Mouse (Mus musculus): ENCODE data around the gene Smyd3.

Gene Smyd3

DNA sequence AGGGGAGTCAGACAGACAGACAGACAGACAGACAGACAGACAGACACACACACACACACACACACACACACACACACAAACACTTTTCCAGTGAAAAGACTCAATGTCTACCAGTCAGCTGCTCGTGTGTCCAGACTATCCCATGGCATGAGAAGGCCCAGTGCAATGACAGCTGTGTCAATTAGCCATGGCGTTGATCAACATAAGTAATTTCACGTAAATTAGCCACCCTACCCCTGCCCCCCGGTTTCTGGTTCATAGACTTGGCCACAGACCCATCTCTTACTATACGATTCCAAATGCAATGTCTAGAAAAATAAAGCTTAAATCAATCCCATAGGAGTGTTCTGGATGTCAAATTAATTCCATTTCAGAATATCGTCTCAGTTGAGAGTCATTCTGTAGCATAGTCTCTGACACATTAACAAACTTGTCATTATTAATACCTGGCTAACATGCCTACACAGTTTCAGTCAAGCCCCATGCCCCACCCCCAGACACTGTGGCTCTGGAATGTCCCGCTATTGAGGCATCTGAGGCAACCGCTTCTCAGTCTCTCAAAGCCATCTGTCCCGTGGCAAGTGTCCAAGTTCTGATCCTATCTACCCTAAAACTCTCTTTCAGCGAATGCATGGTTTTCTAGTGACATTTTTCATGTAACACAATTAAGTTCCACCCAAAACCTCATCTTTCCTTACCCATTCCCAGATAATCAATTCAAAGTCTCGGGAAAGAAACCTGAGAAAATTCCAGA is 395.2 kb downstream of the Smyd3 start:
- DNase-seq (ENCODE audit: extremely low read depth, low read depth, low spot score) = no peak

DNA sequence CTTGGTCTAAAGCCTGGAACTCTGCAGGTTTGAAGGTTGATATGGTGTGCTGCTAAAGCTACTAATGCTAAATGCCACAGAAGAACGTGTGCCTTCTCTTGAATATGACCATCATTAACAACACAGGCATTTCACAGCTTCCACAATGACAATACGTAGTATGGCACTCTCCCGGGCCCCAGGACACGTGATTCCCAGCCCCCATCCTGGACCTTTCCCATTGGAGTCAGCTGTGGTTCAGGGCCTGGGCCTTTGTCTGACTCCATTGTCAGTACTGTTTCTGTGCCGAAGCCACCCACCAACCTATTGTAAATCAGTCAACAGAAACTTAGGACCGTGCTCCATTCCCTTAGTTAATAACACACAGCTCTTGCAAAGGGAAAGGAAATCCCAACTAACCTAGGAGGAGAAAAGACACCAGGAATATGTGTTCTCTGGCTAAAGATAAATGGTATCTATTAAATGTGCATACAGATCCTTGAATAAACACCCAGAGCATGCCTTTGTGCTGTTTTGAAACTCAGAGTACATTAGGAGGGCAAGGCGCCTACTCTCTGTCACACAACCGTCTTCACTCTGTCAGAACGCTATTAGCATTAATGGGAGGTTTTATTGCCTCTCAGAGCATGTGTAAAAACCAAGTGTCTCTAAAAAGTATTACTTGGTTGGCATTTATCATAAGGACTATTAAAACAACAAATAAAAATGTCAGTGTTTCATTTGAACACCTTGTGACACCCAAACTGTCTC is 397.4 kb downstream of the Smyd3 start:
- DNase-seq (ENCODE audit: extremely low read depth, low read depth, low spot score) = no peak

DNA sequence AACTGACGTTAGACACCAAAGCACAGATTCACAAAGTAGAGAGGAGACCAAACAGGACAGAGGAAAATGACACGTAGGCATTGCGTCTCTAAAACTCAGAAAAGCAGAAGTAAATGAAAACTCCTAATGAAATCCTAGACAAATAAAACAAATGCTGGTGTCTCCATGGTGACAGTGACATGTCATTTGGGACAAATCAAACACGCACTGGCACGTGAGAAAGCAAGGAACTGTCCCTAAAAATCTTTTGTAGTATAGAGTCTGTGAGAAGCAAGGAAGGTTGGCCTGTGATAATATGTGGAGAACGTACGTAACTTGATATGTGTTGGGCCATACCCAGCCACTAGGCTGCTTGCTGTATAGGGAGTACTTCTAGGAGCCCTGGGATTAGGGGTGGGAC is 399.2 kb downstream of the Smyd3 start:
- DNase-seq (ENCODE audit: extremely low read depth, low read depth, low spot score) = no peak

DNA sequence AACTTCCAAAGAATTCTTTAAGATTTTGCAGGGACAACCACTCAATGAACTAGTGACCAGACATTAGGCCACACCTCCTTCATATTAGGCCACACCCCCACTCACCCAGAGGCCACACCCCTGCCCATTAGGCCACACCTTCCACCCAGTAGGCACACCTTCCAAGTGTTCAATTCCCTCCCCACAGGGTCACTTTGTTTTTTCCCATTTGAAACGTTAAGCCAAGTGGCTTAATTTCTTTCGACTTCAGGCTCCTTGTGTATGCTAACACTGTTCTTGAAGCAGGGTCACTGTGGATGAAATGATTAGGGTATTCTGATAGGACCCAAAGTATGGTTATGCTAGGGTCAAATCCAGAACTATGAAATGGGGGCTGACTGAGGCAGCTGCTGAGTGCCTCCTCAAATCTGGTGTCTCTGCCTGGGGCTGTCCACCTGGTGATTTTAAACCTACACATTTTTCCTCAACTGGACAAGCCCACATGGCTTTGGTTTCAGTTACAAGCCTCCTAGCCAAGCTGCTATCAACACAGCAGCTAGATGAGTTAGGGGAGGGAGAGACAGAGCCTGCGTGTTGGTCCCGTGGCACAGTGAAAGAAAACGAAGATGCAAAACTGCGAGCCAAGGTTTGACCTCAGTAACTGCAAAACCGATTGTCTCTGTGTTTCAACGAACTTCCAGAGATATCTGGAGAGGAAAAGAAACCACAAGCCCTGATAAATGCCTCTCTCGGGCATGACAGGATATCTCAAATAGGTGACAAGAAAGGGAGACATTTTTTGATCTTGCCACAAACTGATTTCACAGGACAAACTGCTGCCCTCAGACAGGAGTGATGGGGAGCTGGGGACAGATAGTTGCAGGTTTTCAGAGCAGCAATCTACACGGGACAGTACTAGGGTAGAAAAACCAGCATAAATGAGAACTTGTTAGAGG is 400.8 kb downstream of the Smyd3 start:
- DNase-seq (ENCODE audit: extremely low read depth, low read depth, low spot score) = no peak

DNA sequence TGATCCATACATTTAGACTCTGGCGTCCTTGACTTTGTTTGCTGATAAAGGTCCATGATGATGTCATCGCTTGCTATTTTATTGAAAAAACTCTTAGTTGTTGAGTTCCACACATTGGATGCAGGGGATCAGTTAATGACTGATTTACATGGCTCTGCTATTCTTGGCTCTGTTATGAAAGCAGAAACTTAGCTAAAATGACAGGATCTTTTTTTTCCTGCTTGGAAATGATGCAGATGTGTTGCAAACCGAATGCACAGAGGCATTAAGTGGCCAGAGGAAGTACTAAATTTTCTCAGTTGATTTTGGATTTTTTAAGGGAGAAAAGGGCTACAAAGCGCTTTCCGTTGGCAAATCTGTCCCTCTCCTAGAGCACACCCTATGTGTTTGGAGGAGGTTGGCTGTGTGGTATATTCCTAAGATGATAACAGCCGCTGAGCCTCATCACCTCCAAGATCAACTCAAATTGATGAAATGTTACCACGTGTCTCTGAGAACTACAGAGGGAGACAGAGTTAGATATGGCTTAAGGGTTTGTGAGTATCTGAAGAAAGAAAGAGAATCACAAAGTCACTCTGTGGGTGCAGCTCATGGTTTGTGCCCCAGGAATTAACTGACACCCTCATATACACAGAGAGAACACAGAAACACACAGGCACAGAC is 402.9 kb downstream of the Smyd3 start:
- DNase-seq (ENCODE audit: extremely low read depth, low read depth, low spot score) = no peak

DNA sequence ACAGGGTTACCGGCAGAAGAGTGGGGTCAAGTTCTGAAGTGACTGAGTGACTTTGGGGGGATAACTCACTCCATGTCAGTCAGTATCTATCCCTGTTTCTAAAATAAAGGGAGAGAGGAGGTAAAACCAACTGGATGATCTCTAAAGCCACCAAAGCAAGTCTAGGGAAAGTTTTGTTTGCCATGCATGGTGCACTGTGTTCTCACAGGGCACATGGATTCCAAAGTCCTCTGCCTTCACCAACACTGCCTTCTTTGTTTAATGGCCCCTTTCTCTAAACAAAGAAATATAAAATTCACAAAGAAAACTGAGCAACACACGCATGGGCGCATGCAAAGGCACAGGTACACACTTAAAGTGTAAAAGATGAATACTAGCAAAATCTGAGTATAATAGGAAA is 403.5 kb downstream of the Smyd3 start:
- no peak for DNase-seq (ENCODE audit: extremely low read depth, low read depth, low spot score)

DNA sequence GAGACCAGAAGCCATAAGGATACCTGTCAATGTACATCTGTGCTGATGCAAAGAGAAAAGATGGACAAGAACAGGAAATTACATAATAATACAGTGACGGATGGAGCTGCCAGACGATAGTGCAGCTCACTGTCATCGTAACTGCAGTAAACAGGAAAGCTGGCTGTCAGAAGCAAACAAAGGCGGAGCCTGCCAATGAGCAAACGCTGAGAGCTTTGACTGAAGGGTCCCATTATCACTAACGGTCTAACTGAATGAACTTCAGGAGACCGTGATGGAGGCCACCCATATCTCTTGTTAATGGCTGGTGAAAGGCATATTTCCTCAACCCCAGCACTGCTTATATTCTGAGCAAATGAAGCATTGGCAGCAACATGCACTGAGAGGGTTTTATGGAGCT is 409.1 kb downstream of the Smyd3 start:
- no peak for DNase-seq (ENCODE audit: extremely low read depth, low read depth, low spot score)

DNA sequence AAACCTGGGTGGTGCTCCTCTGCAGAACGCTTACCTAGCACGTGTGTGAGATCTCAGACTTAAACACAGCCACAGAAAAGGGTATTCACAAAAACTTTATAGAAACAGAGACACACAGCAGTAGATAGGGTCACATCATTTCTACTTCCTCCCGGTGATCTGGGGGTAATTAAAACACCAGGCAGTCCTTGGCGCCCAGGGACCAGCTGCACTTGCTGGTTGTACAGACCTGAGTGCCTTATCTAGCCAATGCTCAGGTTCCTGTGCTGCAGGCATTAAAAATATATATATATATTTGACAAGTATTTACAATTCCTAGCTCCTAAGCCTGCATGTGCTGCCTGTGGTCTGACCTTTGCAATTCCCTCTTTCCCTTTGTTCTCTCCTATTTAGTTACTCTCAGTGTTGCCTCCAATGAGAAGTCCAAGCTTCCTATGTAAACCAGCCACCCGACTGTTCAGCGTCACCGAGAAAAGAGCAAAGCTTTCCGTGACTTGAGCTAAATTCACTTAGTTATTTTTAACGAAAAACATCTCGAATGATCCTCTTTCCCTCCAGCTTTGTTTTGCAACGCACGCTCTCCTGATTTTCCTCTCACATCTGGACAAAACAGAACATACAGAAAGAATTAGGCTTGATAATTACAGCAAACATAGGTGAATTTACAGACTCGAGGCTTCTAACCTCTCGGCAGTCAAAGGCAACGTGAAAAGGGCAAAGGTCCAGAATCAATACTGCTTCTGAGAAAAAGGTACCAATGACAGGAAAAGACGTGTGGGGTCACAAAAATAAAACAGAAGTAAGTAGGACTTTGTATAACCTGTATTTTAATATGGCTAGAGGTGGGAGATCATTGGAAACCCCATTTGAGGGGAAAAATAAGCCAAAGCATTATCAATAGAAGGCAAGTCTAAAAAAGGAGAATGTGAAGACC is 409.8 kb downstream of the Smyd3 start:
- no peak for DNase-seq (ENCODE audit: extremely low read depth, low read depth, low spot score)

DNA sequence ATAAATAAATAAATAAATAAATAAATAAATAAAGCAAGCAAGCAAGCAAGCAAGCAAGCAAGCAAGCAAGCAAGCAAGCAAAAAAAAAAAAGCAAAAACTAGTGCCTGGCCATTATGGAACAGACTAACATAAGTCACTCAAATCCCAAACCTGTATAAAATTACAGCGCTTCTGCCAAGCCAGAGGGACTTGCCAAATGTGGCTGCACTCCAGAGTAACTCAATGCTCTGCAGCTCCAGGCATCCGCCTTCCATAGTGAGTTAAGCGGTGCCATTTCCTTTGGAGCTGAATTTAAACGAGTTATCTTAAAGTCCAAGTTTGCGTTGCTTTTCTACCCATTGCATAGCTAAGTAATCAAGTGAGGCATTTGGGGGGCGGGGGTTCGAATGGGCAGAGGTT is 410.6 kb downstream of the Smyd3 start:
- DNase-seq (ENCODE audit: extremely low read depth, low read depth, low spot score) = peak; percentile 18

DNA sequence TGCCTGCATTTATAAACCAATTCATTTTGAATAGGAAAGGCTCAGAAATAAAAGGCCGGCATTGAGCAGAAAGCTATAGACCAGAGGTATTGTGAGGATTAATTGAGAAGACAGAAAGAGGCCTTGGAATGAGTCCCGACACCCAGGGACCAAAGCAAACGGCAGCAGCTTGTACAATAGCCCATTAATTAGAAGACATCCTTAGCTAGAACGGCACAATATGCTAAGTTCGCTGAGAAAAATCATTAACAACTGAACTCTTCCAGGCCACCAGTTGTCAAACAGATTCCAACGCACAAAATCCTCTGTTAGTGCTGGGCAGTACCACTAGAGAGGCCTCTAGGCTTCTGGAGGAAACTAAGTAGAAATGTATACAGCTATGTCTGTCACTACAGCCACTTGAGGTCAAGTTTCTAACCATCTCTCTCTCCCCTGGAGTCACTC is 411.1 kb downstream of the Smyd3 start:
- no peak for DNase-seq (ENCODE audit: extremely low read depth, low read depth, low spot score)

DNA sequence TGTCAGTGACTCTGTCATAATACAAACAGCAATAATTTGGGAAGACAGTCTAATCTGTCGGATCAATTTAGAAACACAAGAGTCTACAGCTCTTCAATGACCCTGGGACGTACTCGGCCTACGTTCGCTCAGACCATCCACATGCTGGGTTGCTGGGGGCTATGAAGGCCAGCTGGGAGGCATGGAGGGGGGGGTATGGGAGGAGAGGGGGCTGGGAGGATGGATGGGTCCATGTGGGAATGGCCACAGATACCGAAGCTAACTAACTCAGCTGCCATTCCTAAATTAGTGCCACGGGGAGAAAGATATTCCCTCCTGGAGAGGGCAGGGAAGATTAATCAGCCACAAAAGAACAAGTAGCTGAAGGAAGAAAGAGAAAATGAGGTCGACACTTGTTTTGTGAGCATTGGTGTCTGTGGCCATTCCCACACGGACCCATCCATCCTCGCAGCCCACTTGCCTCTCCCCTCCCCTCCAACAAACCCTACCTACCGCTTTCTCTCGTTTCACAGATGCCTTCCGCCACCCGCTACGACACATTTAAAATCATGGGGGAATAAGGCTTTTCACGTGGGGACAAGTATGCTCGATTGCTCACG is 411.6 kb downstream of the Smyd3 start:
- DNase-seq (ENCODE audit: extremely low read depth, low read depth, low spot score) = no peak

DNA sequence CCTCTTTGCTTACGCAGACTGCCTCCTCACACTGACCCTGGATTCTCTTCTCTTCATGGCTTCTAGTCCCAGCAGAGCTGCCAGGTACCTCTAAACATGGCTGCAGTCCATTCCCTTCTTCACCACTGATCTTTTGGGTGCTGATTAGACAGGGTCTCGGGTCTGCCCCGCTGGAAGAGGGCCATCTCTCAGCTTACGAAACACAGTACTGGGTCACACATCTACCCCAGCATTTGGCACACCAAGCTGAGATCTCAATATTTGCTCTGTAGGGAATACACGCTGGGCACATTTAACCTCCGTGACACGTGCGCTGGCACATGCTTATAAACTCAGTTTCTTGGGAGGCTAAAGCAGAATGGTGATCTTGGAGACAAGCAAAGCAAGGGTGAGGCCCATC is 413.4 kb downstream of the Smyd3 start:
- no peak for DNase-seq (ENCODE audit: extremely low read depth, low read depth, low spot score)

DNA sequence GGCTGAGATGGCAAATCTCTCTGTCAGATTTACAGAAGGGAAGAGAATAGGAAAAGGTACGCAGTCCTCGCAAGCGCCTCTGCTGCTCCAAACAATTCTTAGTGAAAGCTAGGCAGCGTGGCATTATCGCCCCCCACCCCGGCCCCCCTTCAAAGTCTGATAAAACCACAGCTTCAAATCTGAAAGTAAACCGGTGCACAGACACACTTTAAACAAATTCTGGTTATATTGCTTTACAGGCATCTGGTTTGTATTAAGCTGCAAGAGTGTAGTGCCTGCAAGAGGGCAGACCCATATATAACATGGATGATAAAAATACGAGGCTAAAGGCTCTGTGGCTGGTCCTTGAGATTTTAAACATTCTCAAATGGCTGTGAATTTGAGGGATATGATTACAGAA is 420.8 kb downstream of the Smyd3 start:
- DNase-seq (ENCODE audit: extremely low read depth, low read depth, low spot score) = no peak

DNA sequence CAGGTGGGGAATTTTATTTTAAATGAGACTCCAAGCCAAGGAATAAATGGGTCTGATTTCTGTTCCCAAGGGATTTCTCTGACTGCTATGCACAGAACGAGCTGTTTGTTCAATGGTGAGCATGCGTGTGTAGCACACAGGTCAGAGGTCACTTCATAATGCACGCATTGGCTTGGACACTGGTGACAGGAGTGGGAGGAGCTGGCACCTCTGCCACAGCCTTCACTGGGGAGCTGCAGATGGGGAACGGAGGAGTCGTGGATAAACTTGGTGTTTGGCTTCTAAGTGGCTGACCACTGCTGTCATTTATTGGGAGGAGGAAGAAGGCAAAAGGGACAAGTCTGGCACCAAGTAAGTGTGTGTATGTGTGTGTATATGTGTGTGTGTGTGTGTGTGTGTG is 421.5 kb downstream of the Smyd3 start:
- DNase-seq (ENCODE audit: extremely low read depth, low read depth, low spot score) = no peak

DNA sequence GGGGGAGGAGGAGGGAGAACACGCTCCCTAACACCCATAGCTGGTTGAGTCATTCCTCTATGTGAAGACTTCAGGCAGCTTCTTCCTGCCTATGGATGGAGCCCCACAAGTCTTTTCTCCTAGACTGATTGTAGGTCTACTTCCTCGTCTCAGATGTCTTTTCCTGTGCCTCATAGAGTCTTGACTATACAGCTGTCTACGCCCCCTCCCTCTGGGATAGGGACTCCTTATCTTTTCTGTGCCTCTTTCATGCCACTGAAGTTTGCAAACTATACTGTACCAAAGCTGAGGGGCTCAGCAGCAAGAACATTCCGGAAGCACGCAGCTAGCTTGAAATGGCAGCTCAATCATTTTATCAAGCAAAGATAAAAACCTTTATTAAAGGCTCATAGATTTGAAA is 428.7 kb downstream of the Smyd3 start:
- no peak for DNase-seq (ENCODE audit: extremely low read depth, low read depth, low spot score)

DNA sequence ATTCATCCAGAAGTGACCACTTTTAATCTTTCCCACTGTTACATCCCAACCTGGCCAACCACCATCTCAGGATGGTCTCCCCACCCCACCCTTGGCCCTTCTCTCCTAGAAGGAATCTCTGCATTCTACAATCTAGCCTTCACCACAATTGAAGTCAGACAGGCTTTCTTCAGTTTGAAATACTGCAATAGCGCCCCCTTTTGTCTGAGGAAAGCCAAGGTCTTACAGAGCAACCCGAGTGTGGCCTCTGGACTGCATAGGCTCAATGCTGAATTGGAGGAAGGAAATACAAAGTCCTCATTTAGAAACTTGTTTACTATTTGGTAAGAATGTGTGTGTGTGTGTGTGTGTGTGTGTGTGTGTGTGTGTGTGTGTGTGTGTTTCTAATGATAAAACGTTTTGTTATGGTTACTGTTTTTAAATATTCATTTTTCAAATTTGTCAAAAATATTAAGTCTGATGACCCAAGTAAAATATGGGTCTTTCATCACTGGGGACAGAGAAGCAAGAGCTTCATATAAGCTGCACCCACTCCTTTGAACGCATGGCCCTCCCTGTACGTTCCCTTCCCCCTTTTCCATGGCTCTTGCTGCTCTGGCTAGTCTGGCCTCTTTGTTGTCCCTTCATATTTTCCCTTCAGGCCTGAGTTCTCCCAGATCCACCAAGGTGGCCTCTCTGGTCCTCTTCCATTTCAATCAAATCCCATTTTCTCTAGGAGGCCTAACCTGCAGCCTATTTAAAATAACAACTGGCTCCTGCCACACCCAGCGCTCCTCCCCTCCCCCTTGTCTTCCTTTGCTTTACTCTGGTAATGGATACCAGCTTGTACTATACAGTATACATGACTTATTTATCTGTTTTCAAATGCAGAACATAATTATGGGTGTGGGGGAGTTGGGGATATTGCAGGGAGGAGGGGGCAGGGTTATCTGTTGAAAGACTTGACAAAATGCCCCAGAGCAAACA is 430.5 kb downstream of the Smyd3 start:
- DNase-seq (ENCODE audit: extremely low read depth, low read depth, low spot score) = no peak

DNA sequence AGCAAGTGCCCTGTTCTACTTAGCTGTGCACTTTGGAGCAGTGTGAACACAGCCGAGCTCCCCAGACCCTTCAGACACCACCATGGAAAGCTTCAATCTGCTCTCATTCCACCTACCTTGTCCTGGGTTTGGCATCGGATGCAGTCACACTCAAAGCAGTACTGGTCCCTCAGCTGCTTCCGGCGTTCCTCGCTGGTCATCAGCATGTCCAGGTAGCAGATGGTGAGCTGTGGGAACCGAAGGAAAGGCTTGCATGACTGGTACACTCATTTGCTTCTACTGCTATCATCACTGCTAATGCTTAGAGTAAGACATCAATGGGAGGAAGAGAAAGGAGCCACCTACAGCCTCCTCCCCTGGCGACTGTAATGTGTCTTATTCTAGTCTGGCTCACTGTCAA is 431.6 kb downstream of the Smyd3 start:
- DNase-seq (ENCODE audit: extremely low read depth, low read depth, low spot score) = no peak

DNA sequence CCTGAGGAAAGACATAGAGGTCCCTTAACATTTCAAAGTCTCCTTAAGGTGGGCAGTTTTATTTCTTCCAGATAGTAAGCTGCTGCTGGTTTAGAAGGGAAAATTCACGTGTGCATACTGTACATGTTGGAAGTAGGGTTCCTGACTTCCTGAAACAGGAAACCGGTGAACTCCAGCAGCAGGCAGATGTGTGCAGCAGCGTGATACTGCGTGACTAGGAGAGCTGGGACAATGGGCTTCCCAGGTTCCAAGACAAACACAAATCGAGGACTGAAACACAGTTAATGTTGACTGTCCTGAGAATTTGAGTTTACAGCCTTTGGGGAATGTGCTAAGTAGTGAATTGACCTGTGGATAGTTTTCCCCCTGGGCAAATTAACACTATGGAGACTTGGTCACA is 434.7 kb downstream of the Smyd3 start:
- DNase-seq (ENCODE audit: extremely low read depth, low read depth, low spot score) = no peak

Data from fat pad, adult 2 months (tissue).